Mouse (Mus musculus) ovary, postnatal 14 days (tissue): ENCODE results near the gene Triap1.
"Not testable (repeated sequence)": the region's sequence is repeated elsewhere in the genome, so short reads cannot be mapped to it uniquely, and the experiment has no call there.

Experiments used
- DNase-seq: peaks from one replicate; pipeline ENCODE4 v3.0.0; 2022; ENCODE audit warnings: low spot score

Gene Triap1

DNA sequence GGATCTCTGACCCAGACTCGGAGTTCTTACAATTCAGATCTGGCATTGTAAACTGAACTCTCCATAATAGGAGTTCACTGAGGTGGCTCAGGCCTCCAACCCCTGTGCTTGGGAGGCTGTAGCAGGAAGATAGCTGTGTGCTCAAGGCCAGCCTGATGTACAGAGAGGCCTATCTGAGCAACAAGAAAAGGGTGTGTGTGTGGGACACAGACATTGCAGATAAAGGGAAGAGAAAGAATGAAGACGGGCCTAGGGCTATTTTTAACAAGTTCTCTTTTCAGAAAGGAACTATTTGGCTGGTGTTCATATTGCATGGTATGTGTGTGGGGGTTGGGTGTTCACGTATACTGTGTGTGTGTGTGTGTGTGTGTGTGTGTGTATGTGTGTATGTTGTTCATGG, 7.4 kb upstream of the Triap1 start:
- no peak for DNase-seq

DNA sequence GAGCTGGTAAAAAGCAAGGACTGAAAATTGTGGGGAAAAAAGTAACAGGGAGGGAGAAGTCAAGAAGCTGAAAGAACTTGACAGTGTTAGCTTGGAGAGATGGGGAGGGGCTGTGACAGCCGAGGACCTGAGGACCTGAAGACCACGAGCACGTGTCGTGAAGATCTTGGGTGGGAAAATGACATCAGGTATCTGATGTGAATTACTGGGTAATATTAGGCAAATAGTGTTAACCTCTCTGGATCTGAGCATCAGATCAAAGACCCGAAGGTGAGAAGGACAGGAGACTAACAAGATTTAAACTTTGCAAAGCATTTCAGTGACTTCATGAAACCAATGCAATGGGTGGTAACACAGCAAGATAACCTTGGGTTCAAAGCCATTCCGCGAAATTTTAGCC, 1.0 kb upstream of the Triap1 start:
- no peak for DNase-seq

DNA sequence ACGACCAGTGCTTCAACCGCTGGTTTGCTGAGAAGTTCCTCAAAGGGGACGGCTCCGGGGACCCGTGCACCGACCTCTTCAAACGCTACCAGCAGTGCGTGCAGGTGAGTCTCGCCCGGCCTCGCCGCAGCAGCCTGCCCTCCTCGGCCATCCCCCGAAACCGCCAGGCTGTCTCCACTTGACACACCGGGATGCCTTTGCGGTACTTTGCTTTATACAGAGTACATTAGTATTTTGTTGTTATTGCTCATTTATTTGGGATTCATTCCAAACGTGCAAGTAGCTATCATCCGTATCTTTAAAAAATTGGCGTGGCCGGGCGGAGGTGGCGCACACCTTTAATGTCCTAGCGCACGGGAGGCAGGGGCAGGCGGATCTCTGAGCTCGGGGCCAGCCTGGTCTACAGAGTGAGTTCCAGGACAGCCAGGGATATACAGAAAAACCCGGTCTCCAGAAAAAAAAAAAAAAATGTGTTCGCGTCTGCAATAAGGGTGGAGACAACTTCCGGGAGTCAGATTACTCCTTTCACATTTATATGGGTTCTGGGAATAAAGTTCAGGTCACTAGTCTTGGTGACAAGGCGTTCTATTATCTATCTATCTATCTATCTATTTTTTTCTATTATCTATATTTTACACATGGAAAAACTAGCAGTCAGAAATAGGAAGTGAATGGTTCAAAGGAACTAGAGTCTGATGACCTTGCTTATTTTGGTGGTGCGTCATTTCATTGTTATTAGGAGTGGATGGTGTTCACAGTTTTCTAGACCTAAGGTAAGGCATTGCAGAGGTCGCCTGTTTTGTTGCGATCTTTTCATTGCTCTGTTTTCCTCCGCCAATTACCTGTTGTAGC, 515 bp downstream of the Triap1 start:
- DNase-seq, result no peak

DNA sequence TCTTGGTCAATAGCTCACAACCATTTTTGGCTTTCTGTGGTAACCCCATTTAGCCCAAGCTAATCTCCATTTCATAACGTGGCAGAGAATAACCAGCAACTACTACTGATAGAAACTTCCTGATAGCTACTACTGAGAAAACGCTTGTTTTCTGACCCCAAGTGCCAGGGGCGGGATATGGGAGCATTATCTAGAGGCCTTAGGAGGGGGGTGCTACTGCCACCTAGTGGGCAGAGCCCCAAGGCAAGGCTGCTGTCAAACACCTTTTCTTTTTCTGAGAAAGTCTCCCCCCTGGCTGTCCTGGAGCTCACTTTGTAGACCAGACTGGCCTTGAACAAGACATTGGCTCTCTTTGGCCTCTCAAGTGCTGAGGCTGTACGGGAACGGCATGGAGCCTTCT, 6.5 kb downstream of the Triap1 start:
- DNase-seq, result peak; percentile 62

DNA sequence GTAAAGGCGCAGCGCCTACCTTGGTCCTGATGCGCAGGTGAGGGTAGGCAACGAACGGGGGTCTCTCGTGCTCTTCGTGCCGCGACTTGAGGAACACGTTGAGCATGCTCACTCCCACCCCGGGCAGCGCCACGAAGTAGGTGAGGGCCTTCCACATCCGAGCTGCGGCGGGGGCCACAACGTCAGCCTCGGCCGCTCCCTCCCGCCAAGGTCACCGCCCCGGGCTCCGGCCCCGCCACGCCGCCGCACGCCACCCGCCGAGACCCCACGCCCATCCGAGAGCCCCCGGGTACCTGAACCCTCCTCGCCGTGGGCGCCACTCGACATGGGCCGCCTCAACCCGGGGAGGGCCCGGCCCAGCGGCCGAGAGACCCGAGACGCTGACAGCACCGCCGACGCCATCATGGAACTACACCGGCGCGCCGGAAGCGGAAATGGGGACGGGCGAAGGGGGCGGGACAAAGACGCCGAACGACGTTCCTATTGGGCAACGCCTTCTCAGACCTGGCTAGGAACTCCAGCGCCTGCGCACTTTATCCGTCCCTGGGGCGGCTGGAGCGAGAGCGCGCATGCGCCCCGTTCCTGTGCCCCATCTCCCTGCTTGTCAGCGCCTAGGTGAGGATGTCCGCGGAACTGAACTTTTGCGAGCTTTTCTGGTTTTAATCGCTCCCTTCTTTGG, 7.7 kb downstream of the Triap1 start, which contains the start of gene Cox6a1:
Cox6a1 (minus strand) TSS at position 436 of the 679 bp plus-strand sequence.
- peak; percentile 96 for DNase-seq

DNA sequence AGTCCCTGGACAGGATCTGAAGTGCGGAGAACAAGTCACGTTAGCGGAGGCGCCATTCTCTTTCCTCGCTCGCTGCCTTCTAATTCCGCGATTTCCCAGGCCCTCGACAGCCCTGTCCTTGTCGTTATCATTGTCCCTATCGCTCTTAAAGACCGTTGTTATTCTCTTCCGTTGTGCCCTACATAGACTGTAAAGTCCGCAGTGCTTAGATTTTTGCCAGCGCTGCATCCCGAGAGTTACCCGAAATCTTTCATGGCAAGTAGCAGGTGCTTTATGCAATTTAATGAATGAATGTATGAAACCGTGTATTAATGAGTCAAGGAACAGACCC, 8.2 kb downstream of the Triap1 start:
- no peak for DNase-seq

DNA sequence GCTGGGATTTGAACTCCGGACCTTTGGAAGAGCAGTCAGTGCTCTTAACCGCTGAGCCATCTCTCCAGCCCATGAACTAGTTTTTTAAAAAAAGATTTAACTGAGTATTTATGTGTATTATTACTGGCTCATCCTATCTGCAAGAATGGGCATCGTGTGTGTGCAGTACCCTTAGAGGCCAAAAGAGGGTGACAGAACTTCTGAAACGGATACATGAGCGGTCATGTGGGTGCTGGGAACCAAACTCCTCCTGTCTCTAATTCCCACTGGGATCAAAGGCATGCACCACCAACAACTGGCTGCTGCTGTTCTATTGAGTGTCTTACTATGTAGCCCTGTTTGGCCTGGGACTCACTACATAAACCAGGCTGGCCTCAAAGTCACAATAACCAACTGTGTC, 10.3 kb downstream of the Triap1 start:
- DNase-seq, result no peak

DNA sequence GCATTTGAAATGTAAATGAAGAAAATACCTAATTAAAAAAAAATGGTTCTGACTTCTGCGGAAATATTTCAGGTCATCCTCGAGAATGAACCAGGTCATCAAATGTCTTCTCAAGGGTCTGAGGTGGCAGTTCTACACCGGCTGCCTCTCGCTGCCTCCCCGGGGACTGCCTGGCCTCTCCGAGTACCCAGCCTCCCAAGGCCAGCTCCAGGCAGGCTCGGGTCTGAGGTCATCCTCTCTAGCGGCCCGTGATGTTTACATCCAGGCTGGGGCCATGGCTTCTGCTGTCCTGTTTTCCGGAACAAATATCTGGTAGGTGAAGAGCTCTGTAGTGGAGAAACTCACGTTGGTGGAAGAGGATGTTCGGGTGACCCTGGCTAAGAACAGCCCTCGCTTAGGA, 14.0 kb downstream of the Triap1 start:
- no peak for DNase-seq

DNA sequence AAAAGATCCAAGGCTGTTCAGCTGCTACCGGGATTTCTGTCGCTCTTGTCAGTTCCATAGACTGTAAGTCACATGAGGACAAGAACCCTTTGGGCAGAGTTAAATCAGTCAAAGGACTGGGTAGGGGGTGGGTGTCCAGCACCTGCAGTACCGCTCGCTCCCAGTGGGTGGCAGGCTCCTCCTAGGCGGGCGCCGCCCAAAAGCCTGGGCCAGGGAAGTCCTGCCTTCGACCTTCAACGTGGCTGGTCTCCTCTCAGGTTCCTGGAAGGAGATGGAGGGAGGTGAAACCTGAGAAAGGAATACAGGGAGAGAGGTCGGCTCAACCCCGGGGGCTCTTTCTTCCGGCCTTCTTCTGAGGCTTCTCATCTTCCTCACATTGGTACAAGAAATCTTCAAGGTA, 17.8 kb downstream of the Triap1 start:
- DNase-seq, result peak; percentile 92

DNA sequence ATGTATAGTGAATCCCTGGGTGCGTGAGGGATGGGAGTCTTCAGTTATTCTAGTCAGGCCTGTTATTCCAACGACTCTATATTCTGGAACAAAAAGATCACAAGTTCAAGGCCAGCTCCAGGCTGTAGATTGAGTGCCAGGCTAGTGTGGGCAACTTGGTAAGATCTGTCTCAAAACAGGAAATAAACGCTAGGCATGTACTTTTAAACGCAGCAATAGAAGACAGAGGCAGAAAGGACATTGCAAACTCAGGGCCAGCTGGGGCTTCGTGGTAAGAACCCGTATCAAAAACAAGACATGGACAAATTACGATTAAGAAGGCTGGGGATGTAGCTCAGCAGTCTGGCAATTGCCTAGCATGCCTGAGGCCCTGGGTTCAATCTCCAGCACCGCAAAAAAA, 18.4 kb downstream of the Triap1 start:
- no peak for DNase-seq

DNA sequence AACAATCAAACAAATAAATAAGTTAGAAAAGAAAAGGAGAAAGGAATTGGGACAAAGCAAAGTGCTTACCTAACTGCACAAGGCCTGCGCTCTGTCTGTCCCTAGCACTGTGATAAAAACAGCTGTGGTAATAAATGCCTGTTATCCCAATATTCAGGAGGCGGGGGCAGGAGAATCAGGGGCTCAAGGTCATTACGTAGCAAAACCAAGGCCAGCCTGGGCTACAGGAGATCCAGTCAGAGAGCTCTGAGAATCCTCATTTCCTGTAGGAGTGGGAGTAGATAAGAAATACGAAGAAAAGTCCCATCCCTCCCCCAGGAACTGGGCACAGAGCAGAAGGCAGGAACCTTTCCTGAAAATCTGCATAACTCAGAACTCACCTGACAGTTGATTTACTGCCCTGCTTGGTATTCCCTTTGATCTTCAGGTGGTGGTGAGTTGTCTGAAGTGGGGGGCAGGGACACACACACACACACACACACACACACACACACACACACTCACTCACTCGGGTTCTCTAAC, 18.9 kb downstream of the Triap1 start:
- DNase-seq, result no peak

DNA sequence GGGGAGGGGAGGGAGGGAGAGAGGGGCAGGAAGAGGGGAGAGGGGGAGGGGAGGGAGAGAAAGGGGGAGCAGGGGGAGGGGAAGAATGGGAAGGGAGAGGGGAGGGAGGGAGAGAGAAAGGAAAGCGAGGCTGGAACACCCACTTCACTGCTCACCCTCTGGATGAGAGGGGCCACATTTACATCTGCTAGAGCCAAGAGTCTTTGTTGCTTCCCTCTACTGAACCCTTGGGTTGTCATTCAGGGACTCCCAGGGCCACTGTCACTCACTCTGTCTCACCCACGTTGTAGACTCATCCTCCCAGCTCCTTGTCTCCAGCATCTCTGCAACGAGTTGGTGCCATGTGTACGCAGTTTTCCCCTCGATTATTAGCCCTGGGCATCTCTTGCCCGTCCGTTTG, 21.2 kb downstream of the Triap1 start:
- DNase-seq, result no peak

DNA sequence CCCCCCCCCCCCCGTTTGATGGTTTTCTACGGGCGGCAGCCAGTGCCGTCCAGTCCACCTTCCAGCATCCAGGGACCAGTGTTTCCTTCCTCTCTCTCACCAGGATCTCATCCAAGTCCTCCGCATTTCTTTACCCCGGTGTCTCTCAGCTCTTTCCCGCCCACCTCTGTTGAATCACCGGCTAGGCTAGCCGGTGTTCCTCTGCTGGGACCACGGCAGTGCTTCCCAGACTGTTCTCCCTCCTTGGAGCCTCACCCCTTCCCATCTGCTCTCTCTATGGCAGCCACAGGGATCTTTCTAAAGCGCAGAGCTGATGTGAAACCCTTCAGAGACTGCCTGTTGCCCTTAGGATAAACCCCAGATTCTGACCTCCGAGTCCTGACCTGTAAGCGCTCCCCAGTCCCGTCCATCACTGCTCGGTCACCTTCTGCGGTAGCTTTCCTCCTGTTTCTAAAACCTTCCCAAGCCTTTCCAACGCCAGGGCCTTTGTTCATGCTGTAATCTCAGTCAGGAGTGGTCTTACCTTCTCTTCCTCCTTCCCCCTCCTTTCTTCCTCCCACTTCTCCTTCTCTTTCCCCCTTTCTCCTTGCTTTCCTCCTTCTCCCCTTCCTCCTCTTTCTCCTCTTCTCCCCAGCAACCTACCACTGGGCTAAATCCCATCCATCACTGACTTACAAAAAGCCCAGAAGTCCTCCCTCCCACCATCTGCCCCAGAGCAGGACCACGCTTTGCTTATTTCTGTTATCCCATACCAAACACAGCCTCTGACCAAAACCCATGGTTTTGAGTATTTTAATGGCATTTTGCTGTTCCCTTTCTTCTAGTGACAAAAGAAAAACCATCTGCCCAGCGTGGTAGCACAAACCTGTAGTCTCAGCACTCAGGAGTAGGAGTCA, 22.0 kb downstream of the Triap1 start:
- no peak for DNase-seq

DNA sequence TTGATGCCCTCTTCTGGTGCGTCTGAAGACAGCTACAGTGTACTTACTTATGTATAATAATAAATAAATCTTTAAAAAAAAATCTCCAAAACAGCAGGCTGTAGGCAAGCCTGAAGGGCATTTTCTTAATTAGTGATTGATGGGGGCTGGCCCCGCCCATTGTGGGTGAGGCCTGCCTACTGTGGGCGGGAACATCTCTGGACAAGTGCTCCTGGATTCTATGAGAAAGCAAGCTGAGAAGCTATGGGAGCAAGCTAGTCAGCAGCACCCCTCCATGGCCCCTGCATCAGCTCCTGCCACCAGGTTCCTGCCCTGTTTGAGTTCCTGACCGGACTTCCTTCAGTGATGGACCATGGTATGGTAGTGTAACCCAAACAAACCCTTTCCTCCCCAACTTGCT, 23.8 kb downstream of the Triap1 start:
- no peak for DNase-seq

DNA sequence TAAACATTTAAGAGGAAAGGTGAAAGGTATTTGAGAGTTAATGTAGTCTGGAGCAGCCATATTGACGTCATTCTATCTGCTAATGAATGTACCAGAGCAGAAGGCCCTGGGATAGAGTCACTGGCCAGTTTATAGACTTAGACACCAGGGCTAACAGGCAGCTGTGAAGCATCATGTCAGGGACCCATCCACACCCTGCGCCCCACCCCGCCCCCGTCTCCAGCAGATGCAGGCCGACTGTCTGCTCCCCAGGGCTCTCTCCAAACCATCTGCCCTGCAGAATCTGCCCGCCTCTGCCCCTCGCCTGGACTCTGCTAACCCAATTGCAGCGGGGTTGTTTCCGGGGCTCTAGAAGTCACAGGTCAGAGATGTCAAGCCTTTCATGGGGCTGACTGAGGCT, 30.7 kb downstream of the Triap1 start:
- DNase-seq, result no peak

DNA sequence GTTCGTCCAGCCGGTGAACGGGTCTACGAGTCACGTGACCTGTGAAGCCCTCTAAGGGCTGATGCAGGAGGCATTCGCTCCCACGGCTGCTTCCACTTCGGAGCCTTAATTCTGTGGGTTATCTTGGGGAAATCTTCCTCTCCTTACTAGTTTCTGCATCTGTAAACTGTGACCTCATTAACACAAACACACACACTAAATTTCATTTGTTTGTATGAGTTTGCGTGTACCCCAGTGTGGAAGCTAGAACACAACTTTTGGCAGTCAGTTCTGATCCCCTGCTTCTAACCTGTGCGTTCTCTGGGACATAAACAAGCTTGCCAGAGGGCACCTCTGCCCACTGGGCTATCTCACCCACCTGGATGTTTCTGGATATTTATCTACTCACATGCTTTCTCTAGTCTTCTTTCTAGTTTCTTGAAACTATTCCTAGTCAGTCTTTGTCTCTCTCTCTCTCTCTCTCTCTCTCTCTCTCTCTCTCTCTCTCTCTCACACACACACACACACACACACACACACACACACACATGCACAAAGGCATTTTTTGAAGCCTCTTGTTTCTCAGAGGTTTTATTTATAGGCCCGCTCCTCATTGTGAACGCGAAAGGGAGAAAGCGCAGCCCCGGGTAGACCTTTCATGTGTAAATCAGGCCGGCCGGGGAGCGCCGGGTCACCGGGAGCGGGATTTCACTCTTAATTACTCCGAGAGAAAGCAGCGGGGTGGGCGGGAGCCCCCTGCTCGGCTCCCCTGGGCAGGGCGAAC, 32.6 kb downstream of the Triap1 start:
- DNase-seq, result no peak

DNA sequence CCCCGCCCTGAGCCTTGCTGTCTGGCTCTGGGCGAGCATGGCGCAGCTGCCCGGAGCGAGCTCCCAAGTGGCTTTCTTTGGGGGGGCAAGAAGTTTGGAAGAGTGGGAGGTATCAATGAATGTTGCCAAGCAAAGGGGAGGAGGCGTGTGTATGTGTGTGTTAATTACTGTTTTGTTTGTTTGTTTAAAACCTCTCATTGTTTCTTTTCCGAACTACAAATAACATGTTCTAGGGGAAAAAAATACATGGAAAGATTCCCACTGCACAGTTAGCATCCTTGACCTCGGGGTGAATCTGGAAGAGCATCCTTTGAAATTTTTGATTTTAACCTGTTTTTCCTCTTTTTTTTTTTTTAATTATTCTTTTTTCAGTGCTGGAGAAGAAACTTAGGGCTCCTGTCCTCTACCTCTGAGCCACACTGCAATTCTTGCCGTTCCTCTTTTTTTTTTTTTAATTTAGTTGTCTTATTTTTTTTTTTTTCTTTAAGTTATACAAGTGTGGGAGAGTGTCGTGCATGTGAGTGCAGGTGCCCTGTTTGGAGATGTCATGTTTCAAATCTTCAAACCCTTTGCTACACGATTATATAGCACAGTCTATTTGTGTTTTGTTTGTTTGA, 33.3 kb downstream of the Triap1 start:
- DNase-seq, result no peak

DNA sequence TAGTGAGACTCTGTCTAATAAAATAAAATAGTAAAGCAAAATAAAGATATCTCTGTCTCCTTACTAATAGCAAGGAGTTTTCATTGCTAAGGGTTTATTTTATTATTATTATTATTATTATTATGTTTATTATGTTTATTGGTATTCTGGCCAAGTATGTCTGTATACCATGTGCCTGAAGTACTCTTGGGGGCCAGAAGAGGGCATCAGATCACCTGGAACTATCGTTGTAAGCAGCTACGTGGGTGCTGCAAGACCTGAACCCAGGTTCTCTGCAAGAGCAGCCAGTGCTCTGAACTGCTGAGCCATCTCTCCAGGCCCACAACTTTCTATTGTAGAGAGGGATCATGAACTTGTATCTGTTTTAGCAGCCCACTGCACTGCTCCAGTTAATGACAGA, 34.4 kb downstream of the Triap1 start:
- DNase-seq, result no peak

DNA sequence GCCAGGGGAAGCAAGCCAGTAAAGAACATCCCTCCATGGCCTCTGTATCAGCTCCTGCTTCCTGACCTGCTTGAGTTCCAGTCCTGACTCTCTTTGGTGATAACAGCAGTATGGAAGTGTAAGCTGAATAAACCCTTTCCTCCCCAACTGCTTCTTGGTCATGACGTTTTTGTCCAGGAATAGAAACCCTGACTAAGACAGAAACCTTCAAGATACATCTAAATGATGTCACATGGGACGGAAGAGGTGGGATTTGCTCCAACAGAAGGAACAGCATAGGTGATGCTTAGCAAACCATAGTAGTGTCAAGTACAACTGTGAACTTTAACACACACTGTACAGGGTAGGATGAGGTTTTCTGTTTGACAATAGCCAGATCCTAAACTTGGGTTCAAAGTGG, 37.9 kb downstream of the Triap1 start:
- not testable (repeated sequence) for DNase-seq

DNA sequence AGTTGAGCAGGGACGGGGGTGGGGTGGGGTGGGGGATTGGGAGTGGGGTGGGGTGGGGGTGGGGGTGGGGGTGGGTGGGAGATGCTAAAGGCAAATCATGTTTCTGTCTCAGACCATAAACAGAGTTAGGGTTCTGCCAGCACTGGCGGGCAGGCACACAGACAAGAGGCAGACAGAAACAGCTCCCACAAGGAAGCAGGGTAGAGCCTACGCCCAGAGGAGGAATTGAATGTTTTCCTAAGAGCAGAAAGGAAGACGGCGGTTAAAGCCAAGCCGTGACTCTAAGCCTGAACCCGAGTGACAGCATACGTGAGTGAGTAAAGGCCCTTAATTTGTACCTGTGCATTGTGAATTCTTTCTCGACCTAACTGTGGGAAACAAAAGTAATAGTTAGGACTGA, 50.9 kb downstream of the Triap1 start:
- no peak for DNase-seq

DNA sequence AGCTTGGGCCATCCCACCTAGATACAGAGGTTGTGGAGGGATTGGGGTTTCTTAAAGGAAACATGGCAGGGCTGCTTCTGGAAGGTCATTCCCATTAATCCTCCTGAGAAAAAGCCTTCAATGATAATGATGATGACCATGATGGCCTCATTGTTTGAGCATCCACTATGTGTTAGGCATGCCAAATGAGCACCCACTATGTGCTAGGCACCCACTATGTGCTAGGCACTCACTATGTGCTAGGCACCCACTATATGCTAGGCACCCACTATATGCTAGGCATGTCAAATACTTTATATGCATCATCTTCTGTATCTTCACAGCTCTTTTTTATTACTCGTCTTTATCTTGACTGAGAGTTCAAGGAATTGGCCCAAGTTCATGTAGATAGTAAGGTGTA, 51.9 kb downstream of the Triap1 start:
- DNase-seq, result no peak
